Mouse (Mus musculus) small intestine, adult 2 months (tissue): ENCODE measurements around the gene Traf3ip1. TPM values are rescaled to one million over a fixed set of nuclear protein-coding genes. Genes with fewer than 3 reads are reported as not detected.

Source experiments
- H3K27ac ChIP-seq: fragments of 200-500 bp; 2 replicates; pipeline ENCODE4 v1.5.1; 2012; ENCODE audit warnings: low read depth, low read length, control low read depth, inconsistent platforms; ENCODE audit not compliant: insufficient read depth
- H3K27me3 ChIP-seq: fragments of 200-500 bp; 2 replicates; pipeline ENCODE4 v1.6.1; 2012; ENCODE audit warnings: mild to moderate bottlenecking, moderate library complexity, low read length, inconsistent platforms; ENCODE audit not compliant: control insufficient read depth, insufficient read depth
- H3K36me3 ChIP-seq: fragments of 200-500 bp; 2 replicates; pipeline ENCODE4 v1.6.1; 2012; ENCODE audit warnings: mild to moderate bottlenecking, low read length, control low read depth, inconsistent platforms; ENCODE audit not compliant: control insufficient read depth, insufficient read depth
- H3K4me1 ChIP-seq: fragments of 200-500 bp; 2 replicates; pipeline ENCODE4 v1.6.1; 2012; ENCODE audit warnings: low read length, inconsistent platforms, mixed read lengths; ENCODE audit not compliant: control insufficient read depth, insufficient read depth, insufficient read length
- H3K4me3 ChIP-seq: fragments of 200-500 bp; 2 replicates; pipeline ENCODE4 v1.5.1; 2012; ENCODE audit warnings: low read depth, mild to moderate bottlenecking, control low read depth, inconsistent platforms, low read length, moderate library complexity
- CTCF ChIP-seq: fragments of 200-500 bp; IDR thresholded peaks from 2 replicates; pipeline ENCODE4 v1.5.1; 2012; ENCODE audit warnings: low read depth, mild to moderate bottlenecking, control low read depth, inconsistent platforms, low read length, moderate library complexity, mixed read lengths; ENCODE audit not compliant: insufficient replicate concordance, insufficient read length; ENCODE audit errors: extremely low read depth
- POLR2A ChIP-seq: fragments of 200-500 bp; IDR thresholded peaks from 2 replicates; pipeline ENCODE4 v1.6.1; 2012; ENCODE audit warnings: low read depth, mild to moderate bottlenecking, control low read depth, inconsistent platforms, low read length, moderate library complexity
- WGBS: fragments of 180-500 bp; shearing (Covaris S2); methylation state at CpG from one replicate; pipeline ENCODE4 v1.1.7; 2018; 5-methylcytosine and 5-hydroxymethylcytosine counted together
- polyA plus RNA-seq: library from polyadenylated mRNA; depleted of rRNA; stranded (reverse); fragments of >200 nt; gene quantifications from 2 replicates; pipeline ENCODE4 v1.2.3, GENCODE M21; 2012; rRNA removed

The Traf3ip1 gene
- polyA plus RNA-seq, 1 experiment: 3.7 TPM

GRCm38 (mm10) chr1:91574208-91574607 lies 79.8 kb downstream of the Traf3ip1 start:
- H3K4me1 ChIP-seq: peaks cover 3% of the 10 kb centered on the region; the same call in 1 of the 2 replicates
- 70% methylated on average over 3 of the region's 3 CpGs for WGBS
- H3K36me3 ChIP-seq: no peaks in the 10 kb centered on the region
- H3K27ac ChIP-seq: no peak overlapping the region
- H3K4me3 ChIP-seq: no peak overlapping the region
- peak; percentile 38; the same call in 1 of the 2 replicates for TF ChIP-seq CTCF
- no peak for TF ChIP-seq POLR2A
- H3K27me3 ChIP-seq: no peaks in the 10 kb centered on the region

- TF ChIP-seq CTCF (no peak), POLR2A (no peak)
- Histone ChIP-seq H3K36me3 (no peaks in the 10 kb centered on the region), H3K4me3 (no peak overlapping the region), H3K27me3 (no peaks in the 10 kb centered on the region), H3K4me1 (peaks cover 3% of the 10 kb centered on the region; the same call in 1 of the 2 replicates), H3K27ac (no peak overlapping the region)
- WGBS: 22% methylated on average over 7 of the region's 7 CpGs
Observed at GRCm38 (mm10) chr1:91577883-91578517, 83.6 kb downstream of the Traf3ip1 start.

Other genes starting within 250 kb of the Traf3ip1 start
- 12.4 and 19.5 TPM in 2 replicates for gene Ube2f, start 244.3 kb upstream of the Traf3ip1 start, polyA plus RNA-seq
- gene Scly, start 196.3 kb upstream of the Traf3ip1 start, polyA plus RNA-seq: 20.9 and 30.2 TPM in 2 replicates
- 0.10 and 0.13 TPM in 2 replicates for gene Espnl, start 172.6 kb upstream of the Traf3ip1 start, polyA plus RNA-seq
- 1.2 and 1.5 TPM in 2 replicates for gene Klhl30, start 143.6 kb upstream of the Traf3ip1 start, polyA plus RNA-seq
- gene Erfe, start 128.2 kb upstream of the Traf3ip1 start, polyA plus RNA-seq: 3.7 and 7.3 TPM in 2 replicates
- 17.9 and 34.6 TPM in 2 replicates for gene Ilkap, start 95.8 kb upstream of the Traf3ip1 start, polyA plus RNA-seq
- gene Hes6, start 80.6 kb upstream of the Traf3ip1 start, polyA plus RNA-seq: 78.8 and 113 TPM in 2 replicates
- 4.1 and 5.2 TPM in 2 replicates for gene Per2, start 35.3 kb upstream of the Traf3ip1 start, polyA plus RNA-seq
- gene Asb1, start 45.9 kb downstream of the Traf3ip1 start, polyA plus RNA-seq: 2.1 and 2.3 TPM in 2 replicates